Mouse (Mus musculus) c-Kit-positive CD71-positive TER-119-negative erythroid progenitor cells, embryonic 14.5 days (primary cell): ENCODE results near the gene Gabrb3.
"Not testable (repeated sequence)": the region's sequence is repeated elsewhere in the genome, so short reads cannot be mapped to it uniquely, and the experiment has no call there.

Experiments
- DNase-seq: peaks from one replicate; pipeline ENCODE4 v3.0.0-alpha.2; 2013; ENCODE audit warnings: low read depth

The Gabrb3 gene

DNA sequence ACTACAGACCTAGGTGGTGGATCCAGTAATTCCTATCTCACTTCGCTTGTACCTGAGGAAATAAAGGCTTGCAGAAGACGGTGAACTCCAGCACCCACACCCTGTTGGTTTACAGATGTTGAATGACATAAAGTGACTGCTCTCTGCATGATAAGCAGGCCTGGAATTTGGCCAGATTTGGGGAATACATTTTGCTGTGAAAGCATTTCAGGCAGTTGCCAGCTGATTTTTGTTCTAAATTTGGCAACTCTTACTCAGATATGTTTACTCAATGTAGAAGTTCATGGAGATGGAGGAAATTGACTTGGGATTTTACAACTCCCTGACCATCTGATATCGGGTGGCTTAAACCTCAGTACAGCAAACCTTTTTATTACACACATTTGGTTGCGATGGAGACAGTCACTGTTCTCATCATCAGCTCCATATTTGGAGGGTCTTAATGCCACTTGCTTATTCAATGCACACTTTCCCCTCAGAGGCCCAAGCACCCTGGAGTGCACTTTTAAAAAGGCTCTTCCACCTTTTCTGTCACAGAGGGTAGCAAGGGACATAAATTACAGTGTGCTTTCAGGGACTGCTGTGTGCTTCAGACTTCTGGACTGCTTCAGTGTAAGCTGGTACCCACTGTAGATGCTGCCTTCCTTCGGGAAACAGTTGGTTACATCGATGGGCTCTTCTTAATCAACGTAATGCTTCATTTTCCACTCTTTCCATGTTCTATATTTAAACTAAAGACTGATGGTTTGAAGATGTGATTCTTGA, 287.7 kb downstream of the Gabrb3 start:
- DNase-seq, result no peak

- DNase-seq, result no peak
Measured at GRCm38 (mm10) chr7:57711709-57712108, 292.2 kb downstream of the Gabrb3 start.

DNA sequence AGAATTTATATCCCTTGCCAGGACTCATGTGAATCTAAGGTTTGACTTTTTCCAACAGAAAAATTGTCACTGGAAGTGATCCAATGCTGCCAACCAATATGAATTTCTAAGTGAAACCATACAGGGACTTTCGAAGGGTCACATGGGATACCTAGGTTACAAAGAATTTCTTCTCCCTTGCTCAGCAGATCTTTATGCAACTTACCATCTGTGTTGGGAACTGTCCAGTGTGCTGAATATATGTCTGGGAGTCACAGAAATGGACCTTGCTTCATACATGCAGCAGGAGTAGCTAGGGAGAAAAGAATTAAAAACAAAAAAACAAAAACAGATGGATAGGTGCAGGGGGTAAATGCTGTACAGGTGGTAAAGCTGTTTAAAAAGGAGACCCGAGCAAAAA, 327.3 kb downstream of the Gabrb3 start:
- no peak for DNase-seq

- DNase-seq, result no peak
Measured at GRCm38 (mm10) chr7:57760466-57760865, 341.0 kb downstream of the Gabrb3 start.

DNA sequence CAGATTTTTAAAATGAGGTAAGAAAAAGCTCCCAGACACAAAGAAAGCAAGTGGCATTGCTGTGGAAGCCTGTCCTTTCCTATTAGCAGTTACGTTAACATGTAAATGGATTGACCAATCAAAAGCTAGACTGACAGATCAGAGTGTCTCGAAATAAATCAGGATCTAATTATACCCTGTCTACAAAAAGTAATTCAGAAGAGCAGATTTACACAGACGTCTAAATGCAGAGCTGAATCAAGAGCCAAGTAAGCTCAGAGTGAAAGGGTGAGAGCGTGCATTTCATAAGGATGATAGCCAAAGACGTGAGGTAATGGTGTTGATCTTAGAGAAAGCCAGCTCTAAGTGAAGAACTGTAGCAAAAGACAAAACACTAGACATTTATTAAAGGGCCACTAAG, 359.3 kb downstream of the Gabrb3 start:
- DNase-seq, result no peak

DNA sequence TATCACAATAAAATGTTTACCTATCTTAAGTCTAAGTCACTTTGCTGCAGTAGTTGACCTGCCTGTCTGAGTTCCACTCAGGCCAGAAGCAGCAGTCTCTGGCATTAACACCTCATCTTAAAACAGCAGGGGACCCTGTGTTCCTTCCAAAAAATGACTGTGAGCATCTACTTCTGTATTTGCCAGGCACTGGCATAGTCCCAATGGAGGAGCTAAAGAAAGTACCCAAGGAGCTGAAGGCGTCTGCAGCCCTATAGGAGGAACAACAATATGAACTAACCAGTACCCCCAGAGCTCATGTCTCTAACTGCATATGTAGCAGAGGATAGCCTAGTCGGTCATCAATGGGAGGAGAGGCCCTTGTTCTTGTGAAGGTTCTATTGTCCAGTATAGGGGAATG, 366.6 kb downstream of the Gabrb3 start:
- DNase-seq, result not testable (repeated sequence)

DNA sequence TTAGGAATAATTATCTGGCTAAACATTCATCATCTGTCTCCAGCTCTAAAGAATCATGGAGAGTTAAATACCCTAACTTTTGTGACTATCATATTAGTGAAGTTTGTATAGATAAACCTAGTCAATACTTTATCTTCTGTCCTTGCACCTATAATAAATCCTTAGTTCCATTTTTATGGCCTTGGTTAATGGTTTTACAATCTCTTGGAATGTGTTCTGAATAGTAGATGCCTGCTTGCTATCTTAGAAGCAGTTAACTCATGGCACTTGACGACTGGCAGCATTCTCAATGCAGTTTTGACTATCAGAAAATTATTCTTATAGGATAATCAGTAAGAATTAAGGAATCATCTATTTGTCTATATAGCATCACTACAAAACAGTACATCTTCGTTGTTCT, 368.0 kb downstream of the Gabrb3 start:
- DNase-seq, result no peak

DNA sequence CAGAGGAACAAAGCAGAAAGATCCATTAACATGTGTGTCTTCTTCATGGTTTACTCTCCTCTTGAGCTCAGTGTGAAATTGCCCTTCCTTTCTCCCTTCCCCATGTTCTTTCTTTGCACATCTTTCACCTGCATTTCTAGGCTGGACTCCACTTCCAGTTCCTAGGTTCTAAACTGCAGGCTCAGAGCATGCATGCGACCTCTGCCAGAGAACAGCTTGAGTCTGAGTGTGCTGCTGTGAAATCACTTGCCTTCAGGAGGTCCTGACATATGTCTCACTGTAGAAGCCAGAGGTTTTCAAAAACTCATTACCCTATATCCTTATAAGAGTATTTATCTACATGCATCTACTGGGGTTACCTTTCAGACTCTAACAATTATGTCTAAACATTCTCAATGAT, 383.8 kb downstream of the Gabrb3 start:
- no peak for DNase-seq

DNA sequence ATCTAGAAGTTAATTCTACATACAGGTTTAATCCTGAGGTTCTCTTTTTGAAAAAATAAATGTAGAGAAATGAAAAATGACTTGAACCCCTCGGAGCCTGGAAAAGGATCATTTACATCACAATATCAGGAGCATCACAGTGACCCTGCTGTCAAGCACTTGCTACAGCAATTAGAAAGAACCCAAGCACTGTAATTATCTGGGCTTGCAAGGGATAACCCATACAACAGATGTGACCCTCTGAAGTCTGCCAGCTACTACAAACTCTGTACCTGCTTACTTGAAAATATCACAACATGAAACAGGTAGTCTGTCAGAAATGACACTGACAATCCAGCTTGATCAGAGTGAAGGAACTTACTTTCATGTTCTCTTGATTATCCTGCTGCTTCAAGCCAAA, 394.2 kb downstream of the Gabrb3 start:
- no peak for DNase-seq

DNA sequence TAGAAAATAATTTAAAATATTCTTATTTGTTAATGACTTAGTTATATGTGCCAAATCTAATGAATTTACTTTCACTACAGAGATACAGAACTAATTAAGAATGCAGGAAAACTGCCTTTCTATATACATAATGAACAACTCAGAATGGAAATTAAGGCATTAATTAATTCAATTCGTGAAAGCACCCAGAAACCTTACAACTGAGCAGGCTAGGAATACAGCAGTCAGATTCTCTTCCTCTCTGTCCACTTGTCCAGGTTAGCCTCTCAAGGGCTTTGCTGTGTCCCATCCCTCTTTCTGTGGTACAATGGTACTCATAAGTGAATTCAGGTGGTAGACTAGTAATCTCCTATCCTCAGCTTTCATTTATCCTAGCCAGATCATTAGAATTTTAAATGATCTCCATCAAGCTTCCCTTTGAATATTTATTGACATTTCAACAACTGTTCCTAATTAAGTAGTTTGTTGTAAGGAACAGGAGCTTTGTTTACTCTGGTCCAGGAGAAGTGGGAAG, 422.9 kb downstream of the Gabrb3 start:
- DNase-seq, result no peak

GRCm38 (mm10) chr7:57867951-57868350, 448.5 kb downstream of the Gabrb3 start:
- no peak for DNase-seq
